Mouse (Mus musculus): ENCODE measurements around the gene Plaur.
"Not testable (repeated sequence)": the region's sequence is repeated elsewhere in the genome, so short reads cannot be mapped to it uniquely, and the experiment has no call there.

Gene Plaur

GRCm38 (mm10) chr7:24516319-24516718 lies 54.0 kb downstream of the Plaur start:
- not testable (repeated sequence) for DNase-seq (ENCODE audit: low spot score)

- no peak for DNase-seq (ENCODE audit: low spot score)
Measured at GRCm38 (mm10) chr7:24517077-24517476, 54.8 kb downstream of the Plaur start.

- DNase-seq (ENCODE audit: low spot score) = no peak
Measured at GRCm38 (mm10) chr7:24517654-24518053, 55.4 kb downstream of the Plaur start.

GRCm38 (mm10) chr7:24519130-24519529 lies 56.8 kb downstream of the Plaur start:
- no peak for DNase-seq (ENCODE audit: low spot score)

GRCm38 (mm10) chr7:24520054-24520453 lies 57.8 kb downstream of the Plaur start:
- not testable (repeated sequence) for DNase-seq (ENCODE audit: low spot score)

- no peak for DNase-seq (ENCODE audit: low spot score)
Measured at GRCm38 (mm10) chr7:24522805-24523204, 60.5 kb downstream of the Plaur start.

GRCm38 (mm10) chr7:24523723-24524122 lies 61.4 kb downstream of the Plaur start:
- DNase-seq (ENCODE audit: low spot score) = no peak

GRCm38 (mm10) chr7:24524978-24525377 lies 62.7 kb downstream of the Plaur start:
- DNase-seq (ENCODE audit: low spot score) = no peak
